Mouse (Mus musculus) kidney, postnatal 4 days (tissue): ENCODE results near the gene Hoxa5.
A peak's percentile ranks its signal among the peaks of the same experiment; 100 is the strongest.

Experiments used
- DNase-seq, 2 experiments: peaks; one replicate each; pipeline ENCODE4 v3.0.0; 2021; ENCODE audit warnings: mixed read lengths in 2 of 2

Hoxa5 gene

DNA sequence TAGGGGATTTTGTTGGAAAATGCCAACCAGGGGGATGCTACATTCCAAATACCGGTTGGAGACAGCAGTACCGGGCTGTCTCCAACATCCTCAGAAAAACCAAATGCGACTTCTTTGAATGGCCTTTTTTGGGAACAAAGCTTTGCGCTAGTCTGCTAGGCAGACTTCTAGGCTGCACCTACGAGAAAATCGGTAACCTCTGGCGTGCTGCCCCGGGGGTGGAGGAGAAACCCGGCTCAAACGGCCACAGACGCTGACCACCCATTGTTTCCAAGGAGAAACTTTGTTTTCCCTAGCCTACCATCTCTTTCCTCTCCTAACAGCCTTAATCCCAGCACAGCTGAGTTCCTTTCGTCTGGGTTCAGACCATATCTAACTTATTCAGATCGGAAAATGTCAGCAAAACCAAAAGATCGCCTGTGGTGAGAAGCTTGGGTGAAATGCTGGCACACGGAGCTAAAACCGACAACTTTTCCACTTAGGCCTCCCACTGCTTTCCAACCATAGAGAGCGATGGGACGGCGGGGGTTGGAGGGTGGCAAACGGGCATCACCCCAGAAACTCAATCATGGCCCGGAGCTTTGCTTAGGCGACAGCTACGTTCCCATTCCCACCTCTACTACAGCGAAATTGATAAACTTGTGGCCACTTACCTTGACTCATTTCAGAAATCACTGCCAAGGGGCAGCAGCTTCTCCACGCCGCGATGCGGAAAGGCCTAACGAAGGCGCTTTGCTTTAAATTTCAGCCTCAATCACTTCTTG lies 35.4 kb upstream of the Hoxa5 start:
- DNase-seq = peak; percentile 55 to 64

DNA sequence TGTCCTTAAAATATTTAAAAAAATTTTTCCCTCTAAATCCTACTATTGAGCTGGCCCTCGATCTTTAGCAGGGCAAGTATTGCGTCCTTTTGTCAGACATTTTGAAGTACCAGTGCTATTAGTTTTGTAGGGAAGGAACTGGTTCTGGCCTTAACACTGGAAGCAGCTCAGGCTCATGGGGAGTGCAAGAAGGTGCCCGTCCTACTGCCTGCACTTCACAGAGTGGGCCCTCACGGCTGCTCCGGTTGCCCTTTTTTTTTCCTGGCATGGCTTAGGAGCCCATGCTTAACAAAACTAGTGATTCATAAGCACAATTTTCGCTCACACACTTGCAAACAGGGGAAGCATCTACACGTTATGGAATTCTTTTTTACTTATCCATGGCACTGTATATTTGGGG lies 34.6 kb upstream of the Hoxa5 start:
- DNase-seq = peak; percentile 40 to 54

DNA sequence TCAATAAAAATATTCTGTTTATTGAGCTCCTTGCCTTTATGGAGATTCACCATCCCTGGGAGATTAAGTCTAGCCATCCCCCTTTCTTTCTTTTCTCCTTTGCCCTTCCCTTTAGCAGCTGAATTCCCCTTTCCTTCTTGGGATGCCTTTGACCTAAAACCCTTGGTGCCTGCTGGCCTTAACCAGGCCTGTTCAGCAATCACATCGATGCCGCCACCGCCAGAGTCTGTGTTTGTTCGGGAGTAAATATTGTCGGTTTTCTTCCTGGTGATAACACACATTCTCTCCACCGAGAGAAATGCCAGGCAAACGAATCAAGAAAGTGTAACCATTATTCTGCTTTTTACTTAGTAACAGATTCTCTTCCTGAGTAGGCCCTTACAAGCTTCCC lies 33.8 kb upstream of the Hoxa5 start:
- peak; percentile 39 to 52 for DNase-seq

DNA sequence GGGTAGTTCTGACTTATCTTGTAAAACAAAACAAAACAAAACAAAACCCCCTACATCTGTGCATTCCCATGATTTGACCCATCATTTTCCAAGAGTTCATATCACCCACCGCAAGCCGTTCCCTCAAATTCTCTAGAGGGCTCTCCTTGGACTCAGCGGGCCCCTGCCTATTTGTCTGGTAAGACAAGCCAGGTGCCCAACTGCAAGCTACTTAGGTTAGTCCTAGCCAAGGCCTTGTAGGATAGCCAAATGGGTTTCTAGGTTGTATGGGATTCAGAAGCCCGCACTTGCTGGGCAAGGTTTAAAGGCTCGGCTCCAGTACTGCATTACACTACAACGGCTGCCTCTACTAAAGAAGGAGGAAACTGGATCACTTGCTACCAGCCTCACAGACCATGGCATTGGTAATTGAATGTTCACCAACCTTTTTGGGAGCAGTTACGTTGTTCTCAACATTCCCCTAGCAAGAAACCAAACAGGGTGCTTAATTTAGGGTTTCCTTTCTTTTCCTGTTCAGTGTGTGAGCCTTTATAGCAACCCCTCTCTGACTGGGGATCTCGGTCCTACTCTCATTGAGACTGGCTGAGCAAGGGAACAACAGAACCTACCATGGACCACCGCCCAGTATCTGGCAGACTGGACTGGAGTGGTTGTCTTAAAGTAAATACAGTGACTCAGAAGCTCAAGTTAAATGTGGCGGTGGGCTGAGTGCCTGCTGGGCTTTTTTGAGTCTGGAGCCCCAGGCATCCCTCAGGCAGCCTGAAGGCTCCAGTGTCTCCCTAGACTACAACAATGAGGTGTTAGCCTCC lies 33.2 kb upstream of the Hoxa5 start:
- DNase-seq = peak; percentile 34 to 51

DNA sequence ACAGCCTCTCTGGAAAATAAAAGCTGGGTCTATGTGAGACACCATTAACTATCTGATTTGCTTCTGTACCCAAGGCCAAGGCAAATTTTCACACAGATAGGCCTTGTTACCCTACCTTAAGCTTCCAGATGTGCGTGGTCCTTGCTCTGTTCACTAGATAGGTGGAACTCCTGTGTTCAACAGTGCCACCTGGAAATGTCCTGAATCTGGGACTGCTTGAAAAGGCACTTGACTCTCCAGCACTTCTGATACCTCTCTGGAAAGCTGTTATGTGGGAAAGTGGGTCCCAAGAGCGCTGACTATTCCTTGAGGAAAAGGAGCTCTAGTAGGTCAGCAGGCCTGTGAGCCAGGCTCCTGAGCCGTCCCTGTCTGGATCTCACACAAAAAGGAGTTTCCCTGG lies 32.4 kb upstream of the Hoxa5 start:
- peak in 1 of 2 experiments; percentile 41 for DNase-seq

DNA sequence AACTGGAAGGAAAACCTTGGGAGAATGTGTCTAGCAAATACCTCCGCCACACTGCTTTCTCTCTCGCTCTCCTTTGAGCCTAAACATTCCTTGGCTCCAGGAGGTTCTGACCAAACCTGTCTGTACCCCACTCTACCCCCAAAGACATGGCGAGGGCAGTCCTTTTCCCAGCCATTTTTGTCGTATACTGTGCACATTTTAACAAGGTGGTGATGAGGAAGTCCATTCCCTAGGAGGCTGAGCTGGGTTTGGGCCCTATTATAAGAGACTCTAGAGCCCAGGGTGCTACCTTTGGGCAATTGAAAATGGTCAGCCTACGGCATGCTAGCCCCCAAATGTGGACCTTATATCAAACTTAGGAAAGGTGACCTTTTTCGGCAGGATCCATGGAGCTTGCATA lies 31.5 kb upstream of the Hoxa5 start:
- DNase-seq = peak; percentile 16 to 45

DNA sequence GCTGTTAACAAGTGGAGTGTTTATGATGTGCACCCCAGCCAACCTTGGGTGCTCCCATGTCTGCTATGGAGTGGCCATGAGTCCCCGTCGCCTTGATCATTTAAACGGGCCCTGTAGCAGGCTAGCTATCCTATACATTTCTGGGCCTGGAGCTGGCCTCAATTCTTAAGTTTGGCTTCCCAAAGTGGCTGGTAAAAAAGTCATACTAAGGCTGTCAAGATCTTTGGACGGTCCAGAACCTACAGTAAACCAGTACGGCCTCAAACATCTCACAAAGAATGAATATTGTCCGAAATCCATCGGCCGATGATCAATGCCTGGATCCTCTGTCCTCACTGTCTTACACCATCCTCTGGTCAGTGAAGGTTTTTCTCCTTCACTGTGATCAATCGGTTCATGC lies 30.9 kb upstream of the Hoxa5 start:
- DNase-seq = peak in 1 of 2 experiments; percentile 27

DNA sequence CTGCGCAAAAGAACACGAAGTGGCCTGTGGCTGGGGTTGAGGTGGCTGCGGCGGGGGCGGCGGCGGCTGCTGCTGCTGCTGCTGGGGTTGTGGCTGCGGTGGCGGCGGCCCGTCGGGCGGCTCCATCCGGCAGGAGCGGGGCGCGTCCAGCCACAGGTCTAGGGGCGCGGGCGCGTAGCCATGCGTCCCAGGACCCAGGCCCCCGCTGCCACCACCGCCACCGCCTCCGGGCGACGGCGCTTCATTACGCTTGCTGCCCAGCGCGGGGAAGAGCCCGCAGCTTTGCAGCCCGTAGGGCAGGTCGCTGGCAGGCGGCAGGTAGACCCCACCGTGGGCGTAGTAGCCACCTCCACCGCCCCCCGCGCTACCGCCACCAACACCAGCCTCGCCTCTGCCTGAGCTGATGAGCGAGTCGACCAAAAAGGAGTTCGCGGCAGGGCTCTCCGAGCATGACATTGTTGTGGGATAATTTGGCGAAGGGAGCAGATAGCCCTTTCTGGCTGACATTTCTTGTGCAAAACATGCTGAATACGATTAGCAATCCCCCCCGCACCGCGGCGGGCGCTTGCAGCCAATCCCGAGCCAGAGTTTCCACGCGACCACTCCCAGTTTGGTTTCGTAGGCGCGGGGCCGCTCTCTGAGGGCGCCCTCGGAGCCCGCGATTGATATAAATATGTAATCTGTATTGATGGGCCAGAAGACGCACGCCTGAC lies 30.2 kb upstream of the Hoxa5 start:
- DNase-seq = peak; percentile 88 to 93

DNA sequence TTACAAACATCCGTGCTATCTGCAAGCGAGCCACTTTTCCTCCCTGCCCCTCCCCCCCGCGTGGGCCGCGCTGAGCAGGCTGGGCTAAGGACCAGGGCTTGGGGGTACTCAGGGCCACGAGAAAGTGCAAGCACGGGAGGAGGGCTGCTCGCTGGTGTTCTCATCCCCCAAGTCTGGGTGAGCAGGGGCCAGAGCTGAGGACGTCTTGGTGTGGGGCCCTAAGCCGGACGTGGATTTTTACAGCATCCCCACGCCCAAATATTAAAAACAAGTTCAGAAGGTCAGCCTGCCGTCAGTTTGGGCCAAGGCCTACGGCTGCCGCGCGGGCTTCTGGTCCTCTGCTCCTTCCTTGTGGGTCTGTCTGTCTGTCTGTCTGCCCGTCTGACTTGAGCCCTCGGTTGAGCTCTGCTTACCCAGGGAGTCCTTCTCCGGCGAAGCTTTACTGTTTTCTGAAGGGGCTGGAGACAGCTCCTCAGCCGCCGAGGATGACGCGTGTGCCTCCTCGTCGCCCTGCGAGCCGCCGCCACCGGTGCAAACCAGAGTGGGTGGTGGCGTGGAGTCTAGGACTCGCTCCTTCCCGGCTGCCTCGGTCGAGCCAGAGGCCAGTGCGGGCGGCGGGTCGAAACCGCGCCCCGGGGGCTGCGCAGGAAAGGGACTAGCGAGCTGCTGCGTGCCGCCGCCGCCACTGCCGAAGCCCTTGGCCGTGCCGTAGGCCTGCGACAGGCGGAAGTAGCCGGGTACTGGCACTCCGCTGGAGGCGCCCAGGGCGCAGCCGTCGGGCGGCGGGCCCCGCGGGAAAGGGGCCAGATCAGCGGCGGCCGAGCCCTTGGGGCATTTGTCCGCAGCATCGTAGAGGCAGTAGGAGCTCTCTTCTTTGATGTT lies 29.4 kb upstream of the Hoxa5 start:
- DNase-seq = peak; percentile 92 to 95

DNA sequence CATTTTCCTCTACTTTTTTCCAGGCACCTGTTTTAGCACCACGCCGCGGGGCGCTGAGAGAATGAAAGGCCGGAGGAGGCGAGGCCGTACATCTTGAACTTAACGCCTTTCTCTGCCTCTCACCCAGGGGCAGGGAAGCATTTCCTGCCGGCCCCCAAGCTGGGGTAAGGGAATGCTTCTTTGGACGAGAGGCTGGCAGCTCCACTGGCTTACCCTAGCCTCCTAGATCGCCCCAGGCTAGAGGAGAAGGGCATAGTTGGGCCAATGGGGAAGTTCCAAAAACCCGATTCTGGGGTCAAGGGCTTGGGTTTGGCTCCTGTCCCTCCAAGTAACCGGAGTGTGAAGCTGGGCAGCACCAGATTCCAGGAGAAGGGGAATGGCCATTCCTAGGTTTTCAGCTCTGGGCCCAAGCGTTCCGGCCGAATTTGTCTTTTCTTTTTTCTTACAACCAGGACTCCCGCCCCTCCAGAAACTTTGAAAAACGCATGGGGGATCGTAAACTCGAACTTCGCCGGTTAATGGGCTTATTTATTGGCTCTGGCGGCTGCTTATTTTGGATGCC lies 28.7 kb upstream of the Hoxa5 start:
- DNase-seq = no peak

DNA sequence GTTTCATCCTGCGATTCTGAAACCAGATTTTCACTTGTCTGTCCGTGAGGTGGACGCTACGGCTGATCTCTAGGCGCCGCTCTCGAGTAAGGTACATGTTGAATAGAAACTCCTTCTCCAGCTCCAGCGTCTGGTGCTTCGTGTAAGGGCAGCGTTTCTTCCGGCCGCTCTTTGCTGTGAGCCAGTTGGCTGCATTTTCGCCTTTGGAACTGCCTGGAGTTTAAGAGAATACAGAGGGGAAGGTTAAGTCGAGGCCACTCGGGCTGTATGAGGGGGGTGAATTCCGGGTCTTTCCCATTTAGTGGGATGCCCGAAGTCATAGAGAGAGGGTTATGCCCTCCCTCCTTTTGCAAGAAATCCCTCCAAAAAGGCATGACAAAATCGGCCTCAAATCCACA lies 28.2 kb upstream of the Hoxa5 start:
- DNase-seq = peak; percentile 71 to 79

DNA sequence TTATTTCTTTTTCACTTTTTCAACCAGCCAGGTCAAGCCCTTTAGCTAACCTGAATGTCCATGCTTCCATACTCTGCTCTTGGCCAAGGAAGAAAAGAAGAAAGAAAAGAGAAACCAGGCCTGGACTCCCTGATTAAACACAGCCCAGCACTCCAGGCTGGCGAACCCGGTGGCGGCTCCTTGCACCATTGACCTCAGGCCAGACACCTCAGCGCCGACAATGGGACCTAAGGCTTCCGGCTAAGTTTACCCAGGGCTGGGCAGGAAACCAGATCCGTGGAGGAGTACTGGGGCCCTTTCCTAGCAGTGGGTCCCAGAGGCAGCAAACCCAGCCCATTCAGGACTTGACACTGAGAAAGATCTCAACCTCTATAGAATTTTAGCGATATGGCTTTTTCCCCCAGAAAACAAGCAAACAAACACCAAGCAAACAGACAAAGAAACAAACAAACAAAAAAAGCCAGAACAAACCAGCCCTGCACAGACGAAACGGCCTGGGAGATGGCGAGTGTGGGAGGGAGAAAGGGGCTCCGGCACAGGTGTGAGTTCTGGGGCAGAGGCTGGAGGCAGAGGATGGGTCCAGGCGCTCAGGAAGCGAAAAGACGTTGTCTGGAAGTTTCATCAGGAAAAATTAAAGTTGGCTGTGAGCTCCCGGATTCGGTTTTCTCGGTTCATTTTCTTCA lies 27.6 kb upstream of the Hoxa5 start:
- peak; percentile 73 to 83 for DNase-seq

DNA sequence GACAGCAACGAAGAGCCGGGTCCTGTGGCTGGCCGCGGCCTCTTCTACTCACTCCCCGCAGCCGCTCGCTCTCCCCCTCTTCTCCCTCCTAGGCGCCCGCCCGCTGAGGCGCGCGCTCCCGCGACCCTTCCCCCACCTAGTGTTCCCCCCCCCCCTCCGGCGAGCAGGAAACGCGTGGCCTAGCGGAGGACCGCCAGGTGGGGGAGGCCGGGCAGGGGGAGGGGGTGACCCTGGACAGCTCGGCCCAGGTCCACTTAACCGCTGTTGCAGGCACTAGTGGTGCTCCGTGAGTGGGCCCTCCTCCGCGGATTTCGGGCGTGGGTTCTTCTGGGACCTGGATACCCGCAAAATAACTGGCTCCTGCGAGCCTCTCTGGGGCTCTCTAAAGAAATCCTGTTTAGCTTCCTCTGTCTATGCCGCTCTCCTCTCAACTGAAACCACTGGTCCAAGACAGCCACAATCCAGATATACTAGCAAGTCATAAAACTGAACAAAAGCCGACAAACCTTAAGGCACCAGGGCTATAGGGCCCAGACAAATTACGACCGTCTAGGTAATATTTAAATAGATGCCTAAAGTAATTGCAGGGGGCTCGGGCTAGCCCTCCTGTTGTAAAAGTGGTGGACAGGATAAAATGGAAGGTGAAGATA lies 26.3 kb upstream of the Hoxa5 start, which contains the start of gene Hoxa9:
Hoxa9 (minus strand) TSS at position 574 of the 650 bp plus-strand sequence.
- DNase-seq = peak; percentile 80 to 89

DNA sequence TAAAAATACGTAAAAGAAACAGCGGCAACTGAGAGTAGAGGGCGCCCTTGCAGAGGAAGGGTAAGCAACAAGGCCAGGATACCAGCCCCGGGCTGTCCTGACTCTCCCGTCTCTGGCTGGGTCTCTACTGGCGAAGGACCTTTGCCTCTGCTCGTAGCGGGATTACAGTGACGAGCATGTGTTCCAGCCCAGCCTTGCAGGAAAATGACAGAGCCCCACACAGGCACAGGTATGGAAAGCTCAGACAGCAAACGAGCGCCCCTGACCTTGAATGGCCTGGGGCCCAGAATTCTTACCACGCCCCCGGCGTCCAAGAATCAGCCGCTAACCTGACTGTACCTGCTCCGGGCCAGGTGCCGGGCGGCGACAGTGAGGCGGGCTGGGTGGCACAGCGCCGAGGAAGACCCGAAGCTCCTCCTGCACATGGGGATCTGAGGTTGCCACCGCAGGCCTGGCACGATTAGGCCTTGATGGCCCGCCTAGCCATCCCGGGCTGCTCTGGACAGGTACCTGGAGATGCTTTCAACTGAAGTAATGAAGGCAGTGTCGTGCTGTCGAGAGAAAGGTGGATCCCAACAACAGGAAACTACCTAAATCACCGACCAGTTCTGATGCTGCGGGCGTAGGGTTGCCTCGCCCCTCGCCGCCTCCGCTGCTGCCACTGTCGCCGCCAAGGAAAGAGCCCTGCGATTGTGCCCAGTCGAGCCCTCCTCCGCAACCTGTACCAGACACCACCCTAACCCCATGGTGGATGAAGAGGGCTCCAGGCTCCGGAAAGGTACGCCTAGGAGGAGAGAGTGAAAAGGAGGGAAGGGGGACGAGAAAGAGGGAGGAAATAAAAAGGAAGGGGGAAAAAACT lies 25.4 kb upstream of the Hoxa5 start:
- peak; percentile 67 to 78 for DNase-seq

DNA sequence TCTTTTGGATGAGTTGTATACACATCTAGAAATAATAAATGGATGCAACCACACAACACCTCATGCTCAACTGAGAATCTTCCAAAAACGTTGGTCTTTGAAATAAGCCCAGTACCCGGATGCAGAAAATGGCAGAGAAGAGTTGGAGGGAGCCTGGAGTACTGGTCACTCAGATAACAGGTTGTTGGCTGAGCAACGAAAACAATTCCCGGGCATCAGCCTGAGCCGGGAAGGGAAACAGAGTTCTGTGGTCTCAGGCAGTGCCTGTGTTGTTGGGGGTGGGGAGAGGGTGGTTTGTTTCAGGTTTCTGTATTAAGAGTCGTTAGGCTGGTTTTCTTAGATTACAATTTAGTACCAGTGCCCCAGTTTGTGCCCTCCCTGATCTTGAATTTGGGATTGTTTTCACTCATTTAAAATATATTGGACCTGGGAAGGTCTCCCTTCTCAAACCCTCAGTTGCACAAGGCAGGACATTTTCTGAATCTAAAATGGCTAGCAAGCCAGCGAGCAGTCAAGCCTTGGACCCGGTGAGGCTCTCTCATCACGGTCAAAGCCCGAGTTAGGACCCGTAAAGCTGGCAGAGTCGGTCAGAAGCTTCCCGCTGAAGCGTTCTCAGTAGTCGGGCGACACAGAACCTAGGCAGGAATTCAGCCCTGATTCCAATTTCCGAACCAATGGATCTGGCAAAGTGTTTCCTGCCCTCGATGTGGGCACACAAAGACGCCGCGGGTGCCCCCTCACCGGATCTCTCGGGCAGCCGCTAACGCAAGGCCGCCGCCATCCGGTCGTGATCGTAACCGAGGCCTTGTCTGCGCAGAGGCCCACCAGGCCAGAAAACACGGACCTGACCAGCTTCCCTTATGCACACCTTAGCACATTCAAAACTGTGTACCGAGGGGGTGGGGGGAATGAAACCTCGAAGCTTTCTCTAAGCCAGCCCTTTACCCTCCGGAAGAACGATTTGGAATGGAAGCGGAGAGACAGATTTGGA lies 24.4 kb upstream of the Hoxa5 start:
- DNase-seq = peak; percentile 74 to 81

DNA sequence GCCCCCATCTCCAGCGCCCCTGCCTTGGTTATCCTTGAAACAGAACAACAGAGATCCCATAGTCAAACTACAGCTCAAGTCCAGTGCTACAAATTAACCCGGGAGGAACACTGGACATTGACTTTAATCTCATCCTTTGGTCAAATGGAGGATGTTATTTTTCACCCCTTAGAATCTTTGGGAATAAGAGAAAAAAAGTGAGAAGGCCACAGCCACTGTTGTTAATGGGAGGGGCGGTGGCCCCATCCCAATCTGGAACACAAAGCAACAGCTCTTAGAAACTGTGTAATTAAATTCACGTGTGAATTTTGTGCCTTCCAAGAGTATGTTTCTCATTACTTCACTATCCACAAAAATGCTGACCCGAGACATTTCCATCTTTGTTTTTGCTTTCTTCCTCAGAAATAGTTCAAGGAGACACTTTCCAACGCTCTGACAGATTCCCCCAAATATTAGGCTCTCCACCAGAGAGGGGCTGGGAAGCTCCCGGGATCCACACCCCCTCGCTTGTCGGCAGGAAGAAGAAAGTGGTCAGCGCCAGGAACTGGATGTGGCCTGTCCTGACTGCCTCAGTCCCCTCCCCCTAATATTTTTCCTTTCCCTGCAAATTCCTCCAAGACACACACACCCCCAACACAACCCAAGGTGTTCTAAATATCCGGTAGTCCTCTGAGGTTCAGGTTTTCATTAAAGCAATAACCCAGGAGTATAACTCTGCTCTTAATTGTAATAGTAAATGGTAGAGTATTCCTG lies 23.3 kb upstream of the Hoxa5 start:
- DNase-seq = peak; percentile 62 to 79

DNA sequence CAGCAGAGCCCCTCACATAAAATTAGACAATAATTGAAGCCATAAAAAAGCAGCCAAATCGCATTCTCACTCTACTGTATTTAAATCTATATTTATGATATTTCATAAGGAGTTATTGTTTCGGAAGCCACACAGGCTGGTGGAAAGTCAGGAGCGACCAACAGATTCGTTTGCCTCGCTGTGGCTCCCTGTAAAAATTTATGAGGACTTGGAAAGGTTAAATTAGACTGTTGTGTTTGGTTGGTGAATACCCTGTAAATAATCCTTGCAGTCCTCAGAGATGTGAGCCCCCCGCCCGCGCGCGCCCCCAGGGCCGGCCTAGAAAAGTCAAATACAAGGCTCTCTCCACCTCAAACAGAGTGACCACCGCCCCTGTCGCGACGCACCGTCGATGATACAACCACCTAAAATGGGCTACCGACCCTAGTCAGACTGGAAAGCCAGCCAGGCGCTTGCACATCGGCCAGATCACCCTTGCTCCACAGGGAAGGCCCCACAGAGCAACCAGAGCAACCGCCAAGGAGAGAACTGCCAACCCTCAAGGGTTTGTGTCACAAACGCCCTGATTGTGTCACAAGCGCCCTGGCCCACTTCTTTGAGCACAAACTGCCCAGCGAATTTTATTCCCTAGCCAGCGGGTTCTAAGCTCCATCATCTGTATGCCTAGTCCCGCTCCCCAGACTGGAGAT lies 22.3 kb upstream of the Hoxa5 start:
- peak; percentile 74 to 82 for DNase-seq
